Mouse (Mus musculus) cerebellum, adult 8-10 months (tissue): Measurements from ENCODE around the gene Eppin.

Experiments used
- DNase-seq: peaks from one replicate; pipeline ENCODE4 v3.0.0; 2022

Eppin gene

GRCm38 (mm10) chr2:164558991-164559645, 34.3 kb downstream of the Eppin start:
- no peak for DNase-seq

- DNase-seq: no peak
Measured at GRCm38 (mm10) chr2:164558426-164558825, 35.0 kb downstream of the Eppin start.

GRCm38 (mm10) chr2:164551502-164551901, 41.9 kb downstream of the Eppin start:
- no peak for DNase-seq

GRCm38 (mm10) chr2:164550895-164551269, 42.5 kb downstream of the Eppin start:
- no peak for DNase-seq

- DNase-seq: no peak
Measured at GRCm38 (mm10) chr2:164549963-164550894, 43.2 kb downstream of the Eppin start.

- DNase-seq: no peak
Measured at GRCm38 (mm10) chr2:164549338-164549737, 44.1 kb downstream of the Eppin start.

GRCm38 (mm10) chr2:164544454-164545097, 48.8 kb downstream of the Eppin start:
- no peak for DNase-seq

GRCm38 (mm10) chr2:164543745-164544144, 49.6 kb downstream of the Eppin start:
- DNase-seq: no peak

GRCm38 (mm10) chr2:164542598-164542997, 50.8 kb downstream of the Eppin start:
- no peak for DNase-seq

- DNase-seq: no peak
Measured at GRCm38 (mm10) chr2:164542132-164542531, 51.3 kb downstream of the Eppin start.

- no peak for DNase-seq
Measured at GRCm38 (mm10) chr2:164540652-164541427, 52.6 kb downstream of the Eppin start.
